Mouse (Mus musculus): ENCODE measurements around the gene Sec16a.

DNA sequence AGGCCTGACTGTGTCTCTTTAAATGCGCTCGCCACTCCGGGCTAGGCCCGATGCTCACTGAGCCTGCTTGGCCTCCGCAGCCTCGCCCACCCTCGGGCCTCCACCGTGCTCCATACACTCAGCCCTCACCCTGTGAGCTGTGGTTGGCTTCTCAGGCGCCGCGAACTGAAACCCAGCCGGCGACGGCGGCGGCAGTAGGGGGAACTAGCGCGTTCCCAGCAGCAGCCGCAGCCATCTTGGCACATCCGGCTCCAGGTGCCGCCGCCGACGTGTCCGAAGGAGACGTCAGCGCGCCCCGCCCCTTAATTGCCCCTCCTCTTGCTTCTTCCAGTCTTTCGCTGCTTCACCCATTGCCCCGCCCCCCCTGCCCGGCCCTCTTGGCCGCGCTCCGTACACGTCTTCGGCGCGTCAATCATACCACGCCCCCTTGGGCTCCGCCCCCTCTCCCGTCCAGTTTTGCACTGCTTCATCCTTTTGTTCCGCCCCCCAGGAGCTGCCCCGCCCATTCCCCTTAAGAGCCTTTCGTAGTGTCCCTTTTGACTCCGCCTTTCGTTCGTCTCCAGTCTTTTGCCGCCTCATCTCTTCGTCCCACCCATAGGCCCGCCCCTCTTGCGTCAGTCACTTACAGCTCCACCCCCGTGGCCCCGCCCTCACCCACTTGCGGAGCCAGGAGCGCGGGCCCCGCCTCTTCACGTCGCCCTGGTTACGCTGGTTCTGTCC is at the start of gene Sec16a:
- TF ChIP-seq CTCF (IDR thresholded peaks at IDR 0.05; ENCODE audit: low read depth) (no peak; the same call in 1 of the 2 replicates), EP300 (IDR thresholded peaks at IDR 0.05; ENCODE audit: low read depth) (no peak)
